Mouse (Mus musculus): ENCODE results near the gene Olfr643.

GRCm38 (mm10) chr7:104085365-104085764 is 51.8 kb downstream of the Olfr643 start, which contains the start of gene Olfr645:
- TF ChIP-seq CTCF (IDR thresholded peaks at IDR 0.05; ENCODE audit: insufficient read depth, low read length): no peak
- no peak for TF ChIP-seq POLR2A (IDR thresholded peaks at IDR 0.05; ENCODE audit: borderline replicate concordance, extremely low read depth, low read depth, low read length)
